14 mouse cellular contexts compared by ENCODE assay signal in the genomic region with DNA sequence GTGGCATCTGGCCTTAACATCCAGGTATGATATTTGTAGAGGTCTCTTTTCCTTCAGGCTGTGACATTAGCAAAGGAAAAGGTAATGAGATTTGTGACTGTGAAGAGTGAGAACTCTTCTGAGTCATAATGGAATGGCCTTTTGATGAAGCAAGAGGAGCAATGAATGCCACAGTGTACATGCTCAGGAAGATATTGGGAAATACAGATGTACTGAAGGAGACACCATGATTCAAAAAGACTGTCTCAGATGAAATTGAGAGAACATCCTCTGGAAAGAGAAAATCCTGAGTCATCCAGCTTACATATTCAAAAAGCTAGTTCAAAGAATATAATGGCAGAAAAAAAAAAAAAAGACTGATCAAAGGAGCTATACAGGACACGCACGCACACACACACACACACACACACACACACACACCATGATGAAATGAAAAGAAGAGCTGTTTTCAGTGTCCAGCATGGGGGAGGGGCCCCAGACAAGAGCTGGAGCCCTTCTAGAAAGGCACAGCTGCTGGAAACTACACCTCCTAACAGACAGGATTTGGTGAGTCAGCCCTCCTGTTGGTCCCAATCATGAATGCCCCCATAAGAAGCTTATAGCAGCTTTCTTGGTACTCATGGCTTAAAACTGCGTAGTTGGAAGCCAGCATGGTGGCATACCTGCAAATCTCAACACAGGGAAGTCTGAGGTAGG.
DNase-seq lines count a peak whose midpoint lies in the region; ATAC-seq and TF ChIP-seq lines count a peak whose summit lies in the region.
"Had no signal": no experiment of that assay in that cellular context is flagged by ENCODE, and none has a peak within 500 bp of the region (broad histone marks: within the 10 kb centered on the region; RNA-seq: fewer than 3 reads in every experiment).

No protein-coding gene starts in this region.

- no peaks in the 10 kb centered on the region for H3K4me1 ChIP-seq in forebrain, embryonic 14.5 days (ENCODE audit: control insufficient read depth, insufficient read depth, low read length)
- H3K4me1 ChIP-seq in midbrain, embryonic 15.5 days: peaks cover 10% of the 10 kb centered on the region
- H3K4me1 ChIP-seq in intestine, postnatal 0 days (replicated peaks; ENCODE audit: control insufficient read depth, insufficient read depth, low read length): no peaks in the 10 kb centered on the region
- no peaks in the 10 kb centered on the region for H3K4me1 ChIP-seq in liver, postnatal 0 days (ENCODE audit: insufficient read depth)
- H3K4me1 ChIP-seq: heart, embryonic 15.5 days; limb, embryonic 13.5 days had no signal

- ATAC-seq in forebrain, embryonic 14.5 days: peak; percentile 55; the same call in 1 of the 2 replicates
- ATAC-seq in midbrain, embryonic 15.5 days (replicated peaks): peak; percentile 69; the same call in 1 of the 2 replicates
- no peak for ATAC-seq in intestine, postnatal 0 days
- no peak for ATAC-seq in liver, postnatal 0 days

- H3K4me3 ChIP-seq in forebrain, embryonic 14.5 days (ENCODE audit: low read depth, low read length): no peak overlapping the region
- H3K4me3 ChIP-seq in midbrain, embryonic 15.5 days: no peak overlapping the region
- no peak overlapping the region for H3K4me3 ChIP-seq in intestine, postnatal 0 days (ENCODE audit: low read depth, low read length)
- no peak overlapping the region for H3K4me3 ChIP-seq in liver, postnatal 0 days (ENCODE audit: low read depth, low read length)
- H3K4me3 ChIP-seq: heart, embryonic 15.5 days; limb, embryonic 13.5 days had no signal

- no peak overlapping the region for H3K27ac ChIP-seq in forebrain, embryonic 14.5 days (ENCODE audit: low read depth, low read length)
- H3K27ac ChIP-seq in midbrain, embryonic 15.5 days: 0 out of 2 replicates have a peak overlapping the region, but pooled peaks have one; percentile 1
- H3K27ac ChIP-seq in intestine, postnatal 0 days (ENCODE audit: low read depth, low read length): no peak overlapping the region
- no peak overlapping the region for H3K27ac ChIP-seq in liver, postnatal 0 days (ENCODE audit: low read depth)
- H3K27ac ChIP-seq: heart, embryonic 15.5 days; kidney, postnatal 0 days; limb, embryonic 13.5 days had no signal

- no peaks in the 10 kb centered on the region for H3K36me3 ChIP-seq in forebrain, embryonic 14.5 days (ENCODE audit: control insufficient read depth, insufficient read depth, low read length)
- no peaks in the 10 kb centered on the region for H3K36me3 ChIP-seq in midbrain, embryonic 15.5 days (replicated peaks)
- H3K36me3 ChIP-seq in intestine, postnatal 0 days (ENCODE audit: control insufficient read depth, insufficient read depth): no peaks in the 10 kb centered on the region
- no peaks in the 10 kb centered on the region for H3K36me3 ChIP-seq in liver, postnatal 0 days (replicated peaks; ENCODE audit: insufficient read depth, low read length)
- H3K36me3 ChIP-seq: heart, embryonic 15.5 days; limb, embryonic 13.5 days had no signal

- H3K27me3 ChIP-seq in forebrain, embryonic 14.5 days (replicated peaks; ENCODE audit: control insufficient read depth, insufficient read depth, low read length): no peaks in the 10 kb centered on the region
- no peaks in the 10 kb centered on the region for H3K27me3 ChIP-seq in midbrain, embryonic 15.5 days (replicated peaks)
- no peaks in the 10 kb centered on the region for H3K27me3 ChIP-seq in intestine, postnatal 0 days (replicated peaks; ENCODE audit: control insufficient read depth, insufficient read depth, low read length)
- H3K27me3 ChIP-seq in liver, postnatal 0 days (ENCODE audit: insufficient read depth, low read length): no peaks in the 10 kb centered on the region
- H3K27me3 ChIP-seq: heart, embryonic 15.5 days; limb, embryonic 13.5 days had no signal

- no peak for TF ChIP-seq CTCF in intestine, postnatal 0 days (IDR thresholded peaks at IDR 0.05; ENCODE audit: low read depth)
- no peak for TF ChIP-seq CTCF in liver, postnatal 0 days (IDR thresholded peaks at IDR 0.05; ENCODE audit: low read depth)

- DNase-seq in embryo, embryonic 10 days (ENCODE audit: low spot score): peak; percentile 6
- DNase-seq in embryo, embryonic 9.5 days (ENCODE audit: extremely low spot score): no peak
- peak; percentile 77 for DNase-seq in brain, adult 2 months (ENCODE audit: low read depth, low spot score)
- DNase-seq in forebrain, embryonic 14.5 days (ENCODE audit: low spot score): peak; percentile 29
- DNase-seq in kidney, postnatal 25 days: no peak
- DNase-seq in liver, postnatal 0 days: no peak
- DNase-seq: adrenal gland, adult 8-10 months; B cell, adult 2 months; lung, postnatal 10 days had no signal

- no peak overlapping the region for H3K9ac ChIP-seq in forebrain, embryonic 14.5 days (ENCODE audit: low read length)
- no peak overlapping the region for H3K9ac ChIP-seq in midbrain, embryonic 15.5 days
- no peak overlapping the region for H3K9ac ChIP-seq in intestine, postnatal 0 days (ENCODE audit: low read depth, low read length)
- H3K9ac ChIP-seq in liver, postnatal 0 days (replicated peaks): no peak overlapping the region
- H3K9ac ChIP-seq: heart, embryonic 15.5 days; limb, embryonic 13.5 days had no signal

- no peaks in the 10 kb centered on the region for H3K9me3 ChIP-seq in forebrain, embryonic 14.5 days (replicated peaks; ENCODE audit: control insufficient read depth, low read length)
- H3K9me3 ChIP-seq in midbrain, embryonic 15.5 days: no peaks in the 10 kb centered on the region
- H3K9me3 ChIP-seq in intestine, postnatal 0 days (ENCODE audit: control insufficient read depth): no peaks in the 10 kb centered on the region
- no peaks in the 10 kb centered on the region for H3K9me3 ChIP-seq in liver, postnatal 0 days (ENCODE audit: low read length)
- H3K9me3 ChIP-seq: heart, embryonic 15.5 days; limb, embryonic 13.5 days had no signal

- no peak overlapping the region for H3K4me2 ChIP-seq in forebrain, embryonic 14.5 days (ENCODE audit: low read length)
- H3K4me2 ChIP-seq in midbrain, embryonic 15.5 days: no peak overlapping the region
- no peak overlapping the region for H3K4me2 ChIP-seq in intestine, postnatal 0 days (replicated peaks; ENCODE audit: low read depth)
- no peak overlapping the region for H3K4me2 ChIP-seq in liver, postnatal 0 days (ENCODE audit: low read depth, low read length)
- H3K4me2 ChIP-seq: heart, embryonic 15.5 days; limb, embryonic 13.5 days had no signal

- no peak for TF ChIP-seq EP300 in liver, postnatal 0 days (IDR thresholded peaks at IDR 0.05; ENCODE audit: low read depth)

- WGBS in forebrain, embryonic 14.5 days: 19% methylated on average over 3 of the region's 3 CpGs
- 15% methylated on average over 3 of the region's 3 CpGs for WGBS in midbrain, embryonic 15.5 days
- WGBS in intestine, postnatal 0 days: 85% methylated on average over 3 of the region's 3 CpGs
- 81% methylated on average over 3 of the region's 3 CpGs for WGBS in liver, postnatal 0 days (ENCODE audit: insufficient replicate concordance)

Comparison
In these comparisons a context has a peak if more than half of its experiments do, and no peak if none do; other contexts are left out.
1. DNase-seq: peak in embryo, embryonic 10 days (single experiment), brain, adult 2 months (single experiment) and forebrain, embryonic 14.5 days (single experiment); none in embryo, embryonic 9.5 days (single experiment), kidney, postnatal 25 days (0 of 2) and liver, postnatal 0 days (single experiment).
2. ATAC-seq: peak in forebrain, embryonic 14.5 days (single experiment) and midbrain, embryonic 15.5 days (single experiment); none in intestine, postnatal 0 days (single experiment) and liver, postnatal 0 days (single experiment).